Mouse (Mus musculus) megakaryocyte, adult 5-6 weeks (primary cell): Measurements from ENCODE around the gene Pld5. TPM values are rescaled to one million over a fixed set of nuclear protein-coding genes. Genes with fewer than 3 reads are reported as not detected.
"Not testable (repeated sequence)": the region's sequence is repeated elsewhere in the genome, so short reads cannot be mapped to it uniquely, and the experiment has no call there.

Experiments
- ATAC-seq: 2 replicates; pipeline ENCODE4 v1.8.0; 2016; ENCODE audit warnings: mild to moderate bottlenecking, inconsistent platforms; ENCODE audit not compliant: poor library complexity, severe bottlenecking
- total RNA-seq, 2 experiments: library from RNA; stranded (forward) in 1 of 2; stranded (reverse) in 1 of 2; fragments of 153-499, 151-499 nt in 1 of 2; fragments of 221-1000, 200-1000 nt in 1 of 2; gene quantifications; 2 replicates each; pipeline versions ENCODE4 v1.2.3 to v1.2.4; 2015 to 2017

Gene Pld5
- total RNA-seq, 2 experiments from 2014 or later, result not detected

- no peak for ATAC-seq
Measured at GRCm38 (mm10) chr1:176046995-176047394, 228.1 kb downstream of the Pld5 start.

GRCm38 (mm10) chr1:176046375-176046774, 228.7 kb downstream of the Pld5 start:
- no peak for ATAC-seq

- ATAC-seq, result no peak
Measured at GRCm38 (mm10) chr1:176043056-176043455, 232.1 kb downstream of the Pld5 start.

GRCm38 (mm10) chr1:176039923-176040322, 235.2 kb downstream of the Pld5 start:
- ATAC-seq, result no peak

- ATAC-seq, result no peak
Measured at GRCm38 (mm10) chr1:176036028-176036427, 239.1 kb downstream of the Pld5 start.

- no peak for ATAC-seq
Measured at GRCm38 (mm10) chr1:176034699-176035098, 240.4 kb downstream of the Pld5 start.

- ATAC-seq, result no peak
Measured at GRCm38 (mm10) chr1:176033698-176034097, 241.4 kb downstream of the Pld5 start.

GRCm38 (mm10) chr1:176029063-176029462, 246.0 kb downstream of the Pld5 start:
- ATAC-seq, result no peak

GRCm38 (mm10) chr1:176028397-176028796, 246.7 kb downstream of the Pld5 start:
- ATAC-seq, result no peak

GRCm38 (mm10) chr1:176024501-176024900, 250.6 kb downstream of the Pld5 start:
- ATAC-seq, result no peak

- no peak for ATAC-seq
Measured at GRCm38 (mm10) chr1:176018523-176018922, 256.6 kb downstream of the Pld5 start.

GRCm38 (mm10) chr1:176016076-176016475, 259.0 kb downstream of the Pld5 start:
- no peak for ATAC-seq

GRCm38 (mm10) chr1:176013497-176014268, 261.4 kb downstream of the Pld5 start:
- ATAC-seq, result no peak

- no peak for ATAC-seq
Measured at GRCm38 (mm10) chr1:176011535-176011934, 263.6 kb downstream of the Pld5 start.

GRCm38 (mm10) chr1:176011072-176011471, 264.0 kb downstream of the Pld5 start:
- no peak for ATAC-seq

- no peak for ATAC-seq
Measured at GRCm38 (mm10) chr1:176008411-176008810, 266.7 kb downstream of the Pld5 start.

GRCm38 (mm10) chr1:176000599-176000998, 274.5 kb downstream of the Pld5 start:
- ATAC-seq, result no peak

- no peak for ATAC-seq
Measured at GRCm38 (mm10) chr1:175997076-175997651, 277.9 kb downstream of the Pld5 start.

- no peak for ATAC-seq
Measured at GRCm38 (mm10) chr1:175988912-175989311, 286.2 kb downstream of the Pld5 start.

GRCm38 (mm10) chr1:175988448-175988847, 286.7 kb downstream of the Pld5 start:
- ATAC-seq, result no peak

GRCm38 (mm10) chr1:175979014-175979413, 296.1 kb downstream of the Pld5 start, which contains the start of gene Rbm8a2:
Gene Rbm8a2 (minus strand): TSS chr1:175979114.
- ATAC-seq, result not testable (repeated sequence)

- no peak for ATAC-seq
Measured at GRCm38 (mm10) chr1:175970710-175971109, 304.4 kb downstream of the Pld5 start.
